In the genomic region with DNA sequence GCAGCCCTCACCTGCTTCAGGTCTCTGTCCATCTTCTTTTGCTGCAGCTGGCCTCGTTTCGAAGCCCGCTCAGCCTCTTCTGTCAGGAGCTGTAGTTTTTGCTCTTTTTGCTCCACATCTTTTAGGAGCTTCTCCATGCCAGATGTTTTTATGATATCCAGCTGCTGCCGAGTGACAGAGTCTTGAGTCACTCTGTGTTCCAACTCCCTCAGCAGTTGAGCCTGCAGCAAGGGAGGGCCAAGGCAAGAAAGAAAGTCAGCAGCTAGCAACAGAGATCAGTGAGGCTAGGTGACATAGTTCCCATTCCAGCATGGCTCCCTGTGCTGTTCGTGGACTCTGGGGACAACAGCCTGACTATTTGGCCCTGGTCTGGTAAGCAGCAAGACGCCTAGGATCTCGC, we compare ENCODE assay signal across 19 mouse cellular contexts. TPM values are rescaled to one million over a fixed set of nuclear protein-coding genes. Genes with fewer than 3 reads are reported as not detected.
DNase-seq lines count a peak whose midpoint lies in the region; ATAC-seq and TF ChIP-seq lines count a peak whose summit lies in the region.
"Had no signal": no experiment of that assay in that cellular context is flagged by ENCODE, and none has a peak within 500 bp of the region (broad histone marks: within the 10 kb centered on the region; RNA-seq: fewer than 3 reads in every experiment).

No protein-coding gene starts in this region.

- no peak for TF ChIP-seq CTCF in lung, postnatal 0 days (IDR thresholded peaks at IDR 0.05)

- no peak for TF ChIP-seq EP300 in lung, postnatal 0 days (IDR thresholded peaks at IDR 0.05)

- 81% methylated on average over 7 of the region's 7 CpGs for WGBS in heart, embryonic 12.5 days
- WGBS in lung, postnatal 0 days: 67% methylated on average over 7 of the region's 7 CpGs
- 55% methylated on average over 7 of the region's 7 CpGs for WGBS in embryonic facial prominence, embryonic 15.5 days

- H3K9me3 ChIP-seq in heart, embryonic 12.5 days (replicated peaks): peaks cover 7% of the 10 kb centered on the region
- no peaks in the 10 kb centered on the region for H3K9me3 ChIP-seq in lung, postnatal 0 days (ENCODE audit: low read length)
- H3K9me3 ChIP-seq in embryonic facial prominence, embryonic 15.5 days (replicated peaks): peaks cover 4% of the 10 kb centered on the region
- H3K9me3 ChIP-seq: liver, embryonic 15.5 days had no signal

- H3K27ac ChIP-seq in heart, embryonic 12.5 days (ENCODE audit: poor library complexity, severe bottlenecking): no peak overlapping the region
- no peak overlapping the region for H3K27ac ChIP-seq in lung, postnatal 0 days (ENCODE audit: low read length)
- H3K27ac ChIP-seq in embryonic facial prominence, embryonic 15.5 days (replicated peaks): peak overlapping the region; percentile 65; the same call in 1 of the 2 replicates
- H3K27ac ChIP-seq: hindbrain, embryonic 13.5 days; limb, embryonic 12.5 days; liver, embryonic 15.5 days; midbrain, embryonic 15.5 days had no signal

- ATAC-seq in heart, embryonic 12.5 days (ENCODE audit: insufficient number of reproducible peaks, low FRiP score): no peak
- peak; percentile 30; the same call in 1 of the 2 replicates for ATAC-seq in lung, postnatal 0 days
- no peak for ATAC-seq in embryonic facial prominence, embryonic 15.5 days (ENCODE audit: insufficient number of reproducible peaks, low FRiP score, low TSS enrichment, low read depth)
- ATAC-seq: forebrain, embryonic 14.5 days; midbrain, embryonic 15.5 days had no signal

- H3K4me1 ChIP-seq in heart, embryonic 12.5 days (replicated peaks): peaks cover 15% of the 10 kb centered on the region; the same call in 1 of the 2 replicates
- H3K4me1 ChIP-seq in lung, postnatal 0 days (ENCODE audit: insufficient read depth, low read depth, low read length): 0 out of 2 replicates have a peak, but pooled peaks cover 5% of the 10 kb centered on the region
- H3K4me1 ChIP-seq in embryonic facial prominence, embryonic 15.5 days: peaks cover 20% of the 10 kb centered on the region
- H3K4me1 ChIP-seq: midbrain, embryonic 15.5 days had no signal

- no peaks in the 10 kb centered on the region for H3K27me3 ChIP-seq in heart, embryonic 12.5 days (replicated peaks)
- no peaks in the 10 kb centered on the region for H3K27me3 ChIP-seq in lung, postnatal 0 days (replicated peaks; ENCODE audit: insufficient read depth, low read length)
- H3K27me3 ChIP-seq in embryonic facial prominence, embryonic 15.5 days: no peaks in the 10 kb centered on the region
- H3K27me3 ChIP-seq: hindbrain, embryonic 13.5 days; limb, embryonic 12.5 days; liver, embryonic 15.5 days; midbrain, embryonic 15.5 days had no signal

- H3K4me3 ChIP-seq in heart, embryonic 12.5 days: no peak overlapping the region
- no peak overlapping the region for H3K4me3 ChIP-seq in lung, postnatal 0 days (ENCODE audit: low read depth, low read length)
- no peak overlapping the region for H3K4me3 ChIP-seq in embryonic facial prominence, embryonic 15.5 days (replicated peaks)
- H3K4me3 ChIP-seq: erythroblast, embryonic 14.5 days; hindbrain, embryonic 13.5 days; limb, embryonic 12.5 days; liver, embryonic 15.5 days; megakaryocyte, embryonic 14.5 days; midbrain, embryonic 15.5 days had no signal

- H3K36me3 ChIP-seq in heart, embryonic 12.5 days: no peaks in the 10 kb centered on the region
- H3K36me3 ChIP-seq in lung, postnatal 0 days (ENCODE audit: insufficient read depth, low read length): no peaks in the 10 kb centered on the region
- H3K36me3 ChIP-seq in embryonic facial prominence, embryonic 15.5 days: no peaks in the 10 kb centered on the region
- H3K36me3 ChIP-seq: limb, embryonic 12.5 days; liver, embryonic 15.5 days; midbrain, embryonic 15.5 days had no signal

- peak; percentile 40 for DNase-seq in heart, adult 8-10 months (ENCODE audit: low spot score)
- peak; percentile 56 for DNase-seq in lung, postnatal 0 days (ENCODE audit: low spot score)
- no peak for DNase-seq in lung, adult 18-20 months
- DNase-seq in skeletal muscle tissue, adult 2 months (ENCODE audit: low read depth, low spot score): peak; percentile 59
- DNase-seq in adrenal gland, adult 2 months: no peak
- DNase-seq: cerebellum, adult 11 months; cerebellum, postnatal 14 days; embryo, embryonic 11 days; retina, postnatal 1 day; right cerebral cortex, postnatal 4 days had no signal

- no peak overlapping the region for H3K9ac ChIP-seq in heart, embryonic 12.5 days
- no peak overlapping the region for H3K9ac ChIP-seq in lung, postnatal 0 days (replicated peaks; ENCODE audit: low read depth)
- H3K9ac ChIP-seq in embryonic facial prominence, embryonic 15.5 days: no peak overlapping the region
- H3K9ac ChIP-seq: hindbrain, embryonic 13.5 days; limb, embryonic 12.5 days; liver, embryonic 15.5 days; midbrain, embryonic 15.5 days had no signal

- H3K4me2 ChIP-seq in heart, embryonic 12.5 days: no peak overlapping the region
- no peak overlapping the region for H3K4me2 ChIP-seq in lung, postnatal 0 days (replicated peaks; ENCODE audit: low read depth, low read length)
- no peak overlapping the region for H3K4me2 ChIP-seq in embryonic facial prominence, embryonic 15.5 days (replicated peaks)
- H3K4me2 ChIP-seq: hindbrain, embryonic 13.5 days; limb, embryonic 12.5 days; liver, embryonic 15.5 days; midbrain, embryonic 15.5 days had no signal

RNA-seq across cellular contexts. Expression of a gene that starts 31.5 kb away (rescaled TPM):
- 100 to 1,000 TPM; 143 to 147 (median 145) TPM for total RNA-seq in heart, adult 8-10 months (2022)
- polyA plus RNA-seq in heart, embryonic 12.5 days (2016; fragmentation: Nextera tagmentation; extraction: Ambion mirVana): 217 and 224 TPM in 2 replicates
- polyA plus RNA-seq in lung, postnatal 0 days (2015; fragmentation: Nextera tagmentation; extraction: Ambion mirVana): 130 and 135 TPM in 2 replicates
- 185 TPM in 2 replicates for polyA plus RNA-seq in embryonic facial prominence, embryonic 15.5 days (2015; fragmentation: Nextera tagmentation; extraction: Ambion mirVana)
- 100 to 1,000 TPM; 205 to 282 TPM for total RNA-seq in adrenal gland, adult 2 months (2021)
- 124 and 127 TPM in 2 replicates for polyA plus RNA-seq in adrenal gland, adult 2 months (2012; rRNA removed)

Comparison
In these comparisons a context has a peak if more than half of its experiments do, and no peak if none do; other contexts are left out.
1. DNase-seq: peak in heart, adult 8-10 months (single experiment), lung, postnatal 0 days (single experiment) and skeletal muscle tissue, adult 2 months (single experiment); none in lung, adult 18-20 months (0 of 2) and adrenal gland, adult 2 months (single experiment).